Mouse (Mus musculus) lung, adult 2 months (tissue): ENCODE results near the gene Alg12.

Source experiments
- CTCF ChIP-seq: fragments of 200-500 bp; IDR thresholded peaks from 2 replicates; pipeline ENCODE4 v1.5.1; 2011; ENCODE audit warnings: mild to moderate bottlenecking, low read length, control low read depth; ENCODE audit not compliant: insufficient read depth
- POLR2A ChIP-seq: fragments of 200-500 bp; IDR thresholded peaks from 2 replicates; pipeline ENCODE4 v1.6.1; 2011; ENCODE audit warnings: low read depth, mild to moderate bottlenecking, control low read depth, low read length, borderline replicate concordance; ENCODE audit errors: extremely low read depth

GRCm38 (mm10) chr15:88761551-88761950, 57.6 kb downstream of the Alg12 start:
- TF ChIP-seq CTCF (no peak), POLR2A (no peak)
